ENCODE assay signal across 18 mouse cellular contexts in genomic region chr6:99978164-99978746, GRCm38 (mm10).
"Had no signal": no experiment of that assay in that cellular context is flagged by ENCODE, and none has a peak within 500 bp of the region (broad histone marks: within the 10 kb centered on the region; RNA-seq: fewer than 3 reads in every experiment).

No protein-coding gene starts in this region.

- ATAC-seq: midbrain, embryonic 13.5 days had no signal

- DNase-seq: kidney, adult 11 months; kidney, adult 9 months; kidney, postnatal 36 days; layer of hippocampus, adult 9-11 months; layer of hippocampus, postnatal 36 days; left cerebral cortex, postnatal 4 days; lung, embryonic 14.5 days; lung, postnatal 14 days; right cerebral cortex, adult 18-20 months; right cerebral cortex, postnatal 25 days; thymus, adult 18-20 months; thymus, postnatal 14 days had no signal

- H3K4me3 ChIP-seq: limb, embryonic 13.5 days; midbrain, embryonic 13.5 days; myocyte; neural tube, embryonic 15.5 days had no signal

- H3K4me2 ChIP-seq: limb, embryonic 13.5 days; lung, embryonic 14.5 days; midbrain, embryonic 13.5 days; neural tube, embryonic 15.5 days had no signal

- H3K9ac ChIP-seq: limb, embryonic 13.5 days; liver, embryonic 14.5 days; lung, embryonic 14.5 days; midbrain, embryonic 13.5 days; neural tube, embryonic 15.5 days had no signal

- H3K27ac ChIP-seq: kidney, postnatal 0 days; limb, embryonic 13.5 days; liver, embryonic 14.5 days; midbrain, embryonic 13.5 days; neural tube, embryonic 15.5 days had no signal

- H3K9me3 ChIP-seq: limb, embryonic 13.5 days; midbrain, embryonic 13.5 days; neural tube, embryonic 15.5 days had no signal

- H3K36me3 ChIP-seq: limb, embryonic 13.5 days; midbrain, embryonic 13.5 days; neural tube, embryonic 15.5 days had no signal
